ENCODE assay signal across 15 mouse cellular contexts in the genomic region with DNA sequence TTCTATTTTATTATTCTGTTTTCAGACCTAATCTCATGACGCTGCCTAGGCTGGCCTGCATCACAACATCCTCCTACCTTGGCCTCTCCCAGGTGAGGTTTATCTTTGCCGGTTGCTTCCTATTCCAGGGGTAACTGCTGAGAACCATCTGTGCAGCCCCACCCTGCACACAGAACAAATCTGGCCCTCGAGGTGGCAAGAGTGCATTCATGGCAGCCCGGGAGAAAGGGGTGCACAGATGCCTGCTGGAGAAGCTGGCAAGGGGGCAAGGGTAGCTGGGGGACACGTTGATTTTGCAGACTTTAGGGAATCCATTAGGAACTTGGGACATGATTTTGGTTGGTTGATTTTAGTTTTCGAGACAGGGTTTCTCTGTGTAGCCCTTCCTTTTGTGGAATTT. TPM values are rescaled to one million over a fixed set of nuclear protein-coding genes. Genes with fewer than 3 reads are reported as not detected.
"Had no signal": no experiment of that assay in that cellular context is flagged by ENCODE, and none has a peak within 500 bp of the region (broad histone marks: within the 10 kb centered on the region; RNA-seq: fewer than 3 reads in every experiment).

No protein-coding gene starts in this region.

- H3K4me3 ChIP-seq: layer of hippocampus, adult 2 months; left cerebral cortex, adult 2 months; limb, embryonic 13.5 days; myocyte; neural tube, embryonic 12.5 days had no signal

- ATAC-seq: inflammation-experienced regulatory T-cells, adult 6 months; intestine, postnatal 0 days had no signal

- H3K4me2 ChIP-seq: limb, embryonic 13.5 days; neural tube, embryonic 12.5 days had no signal

- H3K4me1 ChIP-seq: neural tube, embryonic 12.5 days had no signal

- H3K9ac ChIP-seq: limb, embryonic 13.5 days; liver, embryonic 14.5 days; neural tube, embryonic 12.5 days had no signal

- DNase-seq: kidney, adult 8-10 months; lung, adult 18-20 months; midbrain, embryonic 14.5 days; thymus, postnatal 14 days had no signal

- H3K27ac ChIP-seq: layer of hippocampus, adult 2 months; left cerebral cortex, adult 2 months; limb, embryonic 13.5 days; liver, embryonic 14.5 days; neural tube, embryonic 12.5 days had no signal

- H3K36me3 ChIP-seq: limb, embryonic 13.5 days; neural tube, embryonic 12.5 days had no signal

- H3K9me3 ChIP-seq: limb, embryonic 13.5 days; neural tube, embryonic 12.5 days had no signal

RNA-seq across cellular contexts. Expression of gene Celf5, which starts 24.2 kb away (rescaled TPM):
- total RNA-seq: liver, adult 2 months; megakaryocyte-erythroid progenitor cell, adult 5-6 weeks; neutrophil, adult 5-6 weeks had no signal
- polyA plus RNA-seq: liver, adult 2 months had no signal

RNA-seq across cellular contexts. Expression of gene S1pr4, which starts 41.7 kb away (rescaled TPM):
- polyA plus RNA-seq: myocyte had no signal
